Mouse (Mus musculus) heart, postnatal 0 days (tissue): Measurements from ENCODE around the gene Gen1. TPM values are rescaled to one million over a fixed set of nuclear protein-coding genes. Genes with fewer than 3 reads are reported as not detected.

Source experiments
- ATAC-seq: fragments of 200-750 bp; cut with Nextera tagmentation; 2 replicates; pipeline ENCODE4 v1.8.0; 2017; ENCODE audit warnings: low read depth, moderate number of reproducible peaks, moderate library complexity; ENCODE audit not compliant: insufficient read depth
- DNase-seq: peaks from one replicate; pipeline ENCODE4 v3.0.0-alpha.2; 2016; ENCODE audit warnings: low spot score
- H3K27ac ChIP-seq: fragments of 300-500 bp; sonication (generic); 2 replicates; pipeline ENCODE4 v1.5.1; 2014; ENCODE audit warnings: low read depth, mild to moderate bottlenecking
- H3K27me3 ChIP-seq: fragments of 300-500 bp; sonication (generic); 2 replicates; pipeline ENCODE4 v1.6.1; 2014; ENCODE audit warnings: low read length, mixed read lengths; ENCODE audit not compliant: control insufficient read depth, insufficient read depth
- H3K36me3 ChIP-seq: fragments of 300-500 bp; sonication (generic); replicated peaks from 2 replicates; pipeline ENCODE4 v1.6.1; 2014; ENCODE audit warnings: low read length, mixed read lengths; ENCODE audit not compliant: control insufficient read depth, insufficient read depth
- H3K4me1 ChIP-seq: fragments of 300-500 bp; sonication (generic); 2 replicates; pipeline ENCODE4 v1.6.1; 2014; ENCODE audit warnings: antibody characterized with exemption; ENCODE audit not compliant: control insufficient read depth, insufficient read depth
- H3K4me2 ChIP-seq: fragments of 300-500 bp; sonication (generic); 2 replicates; pipeline ENCODE4 v1.6.1; 2014; ENCODE audit warnings: low read depth, mild to moderate bottlenecking, low read length, moderate library complexity
- H3K4me3 ChIP-seq: fragments of 300-500 bp; sonication (generic); 2 replicates; pipeline ENCODE4 v1.5.1; 2014; ENCODE audit warnings: low read depth, low read length
- H3K9ac ChIP-seq: fragments of 300-500 bp; sonication (generic); replicated peaks from 2 replicates; pipeline ENCODE4 v1.6.1; 2014; ENCODE audit warnings: low read depth, low read length, mixed read lengths
- H3K9me3 ChIP-seq: fragments of 300-500 bp; sonication (generic); replicated peaks from 2 replicates; pipeline ENCODE4 v1.6.1; 2016; ENCODE audit warnings: low read length; ENCODE audit not compliant: control insufficient read depth
- CTCF ChIP-seq: IDR thresholded peaks from 2 replicates; pipeline ENCODE4 v1.5.1; 2016; ENCODE audit warnings: antibody characterized with exemption, control low read depth, low read depth
- EP300 ChIP-seq: IDR thresholded peaks from 2 replicates; pipeline ENCODE4 v1.6.1; 2016; ENCODE audit warnings: antibody characterized with exemption, low read depth
- WGBS: fragments of 180-500 bp; shearing (Covaris S2); extraction: QIAGEN DNeasy Blood & Tissue Kit; methylation state at CpG from one replicate; pipeline ENCODE4 v1.1.7; 2014; 5-methylcytosine and 5-hydroxymethylcytosine counted together
- polyA plus RNA-seq: library from polyadenylated mRNA; unstranded; fragments of >200 nt; fragmentation: Nextera tagmentation; extraction: Ambion mirVana; gene quantifications from 2 replicates; pipeline ENCODE4 v1.2.1, GENCODE M21; 2015
- total RNA-seq: library from RNA; depleted of rRNA; stranded (reverse); fragments of >200 nt; gene quantifications from 2 replicates; pipeline ENCODE4 v1.2.3, GENCODE M21; 2014; ENCODE audit warnings: low replicate concordance

Gene Gen1
- total and polyA plus RNA-seq, 2 experiments from 2014 or later: 1.5 to 4.5 TPM

- Histone ChIP-seq H3K9ac (no peak overlapping the region), H3K4me1 (no peaks in the 10 kb centered on the region), H3K4me2 (no peak overlapping the region), H3K4me3 (no peak overlapping the region), H3K36me3 (peaks cover 78% of the 10 kb centered on the region), H3K27ac (no peak overlapping the region), H3K9me3 (no peaks in the 10 kb centered on the region), H3K27me3 (no peaks in the 10 kb centered on the region)
- no peak for ATAC-seq
- 87% methylated on average over 2 of the region's 2 CpGs for WGBS
- TF ChIP-seq CTCF: no peak
- no peak for DNase-seq
Measured at GRCm38 (mm10) chr12:11286382-11286781, 20.8 kb upstream of the Gen1 start.

DNA sequence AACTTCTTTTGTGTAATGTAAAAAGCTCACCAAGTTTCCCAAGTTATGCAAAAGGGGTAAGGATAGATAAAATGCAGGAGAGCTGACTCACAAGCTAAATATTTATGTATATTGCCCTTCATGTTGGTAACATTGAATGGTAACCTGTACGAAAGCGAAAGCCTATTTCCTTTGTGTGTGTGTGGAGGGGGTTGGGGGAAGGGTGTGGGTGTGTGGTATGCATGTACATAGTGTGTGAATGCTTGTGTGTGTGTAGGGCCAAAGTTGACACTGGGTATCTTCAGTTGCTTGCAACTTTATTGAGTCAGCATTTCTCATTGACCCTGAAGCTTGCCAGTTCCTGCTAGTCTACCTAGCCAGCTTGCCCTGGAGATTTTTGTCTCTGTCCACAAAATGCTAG lies 16.0 kb upstream of the Gen1 start:
- Histone ChIP-seq H3K9ac (no peak overlapping the region), H3K4me1 (no peaks in the 10 kb centered on the region), H3K4me2 (no peak overlapping the region), H3K27ac (no peak overlapping the region), H3K36me3 (peaks cover 73% of the 10 kb centered on the region), H3K9me3 (no peaks in the 10 kb centered on the region), H3K27me3 (no peaks in the 10 kb centered on the region), H3K4me3 (no peak overlapping the region)
- ATAC-seq: no peak
- DNase-seq: no peak
- 0 out of 2 replicates have a peak, but pooled peaks have one; percentile 1 for TF ChIP-seq CTCF
- no peak for TF ChIP-seq EP300
- WGBS: 90% methylated on average over 2 of the region's 2 CpGs

DNA sequence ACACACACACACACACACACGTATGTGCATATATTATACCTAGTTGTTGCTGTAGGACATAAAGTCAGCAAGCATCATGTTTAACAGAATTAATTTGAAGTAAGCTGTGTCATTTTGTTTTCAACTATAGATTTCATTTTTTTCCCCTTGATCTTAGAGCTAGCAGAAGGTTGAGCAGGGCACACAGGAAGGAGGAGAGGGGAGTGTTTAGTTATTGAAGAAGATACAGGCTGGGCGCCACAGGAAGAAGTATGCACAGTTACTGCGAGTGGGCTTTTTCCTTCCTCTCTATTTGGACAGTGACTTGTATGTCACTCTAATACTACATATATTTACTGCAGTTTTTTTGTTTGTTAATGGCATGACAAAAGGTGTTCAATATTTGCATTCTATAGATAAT lies 14.3 kb upstream of the Gen1 start:
- Histone ChIP-seq H3K27me3 (no peaks in the 10 kb centered on the region), H3K4me2 (no peak overlapping the region), H3K4me1 (no peaks in the 10 kb centered on the region), H3K27ac (no peak overlapping the region), H3K9ac (no peak overlapping the region), H3K9me3 (no peaks in the 10 kb centered on the region), H3K36me3 (peaks cover 66% of the 10 kb centered on the region), H3K4me3 (no peak overlapping the region)
- WGBS: 86% methylated on average over 3 of the region's 3 CpGs
- ATAC-seq (no peak), DNase-seq (no peak)
- TF ChIP-seq CTCF: no peak
- no peak for TF ChIP-seq EP300

DNA sequence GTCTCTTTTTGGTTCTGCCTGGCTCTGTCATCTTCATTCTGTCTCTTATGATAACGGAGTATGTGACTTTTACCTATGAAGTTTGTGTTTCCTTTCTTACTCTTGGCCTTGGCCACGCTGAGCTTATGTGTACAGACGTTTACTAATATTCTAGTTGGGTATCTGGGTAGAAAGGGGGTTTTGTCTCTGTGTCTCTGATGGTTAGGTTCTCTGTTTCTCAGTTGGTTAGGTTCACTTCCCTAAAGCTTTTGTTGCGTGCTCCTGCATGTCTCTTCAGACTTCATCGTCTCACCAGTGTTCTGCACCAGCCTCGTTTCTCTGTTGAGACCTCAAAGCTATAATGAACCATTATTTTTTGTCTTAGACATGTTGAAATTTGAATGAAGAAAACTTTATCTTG lies 11.6 kb upstream of the Gen1 start:
- TF ChIP-seq EP300: no peak
- no peaks in the 10 kb centered on the region for H3K4me1 ChIP-seq

GRCm38 (mm10) chr12:11276632-11277031 lies 11.0 kb upstream of the Gen1 start:
- 97% methylated on average over 2 of the region's 2 CpGs for WGBS
- no peak for ATAC-seq
- Histone ChIP-seq H3K4me2 (no peak overlapping the region), H3K9me3 (no peaks in the 10 kb centered on the region), H3K36me3 (peaks cover 64% of the 10 kb centered on the region), H3K27ac (no peak overlapping the region), H3K9ac (no peak overlapping the region), H3K4me3 (no peak overlapping the region), H3K27me3 (no peaks in the 10 kb centered on the region), H3K4me1 (no peaks in the 10 kb centered on the region)
- no peak for DNase-seq
- TF ChIP-seq CTCF (no peak), EP300 (no peak)

More for the DNA sequence above, 11.6 kb upstream of the Gen1 start:
- H3K9me3 ChIP-seq: no peaks in the 10 kb centered on the region
- WGBS: 86% methylated on average over 6 of the region's 6 CpGs
- H3K9ac ChIP-seq: no peak overlapping the region
- H3K36me3 ChIP-seq: peaks cover 67% of the 10 kb centered on the region
- no peak overlapping the region for H3K4me2 ChIP-seq
- ATAC-seq (no peak), DNase-seq (no peak)
- no peak overlapping the region for H3K27ac ChIP-seq
- H3K27me3 ChIP-seq: no peaks in the 10 kb centered on the region
- no peak overlapping the region for H3K4me3 ChIP-seq

GRCm38 (mm10) chr12:11273185-11273584 lies 7.6 kb upstream of the Gen1 start:
- TF ChIP-seq CTCF: no peak
- TF ChIP-seq EP300: no peak
- Histone ChIP-seq H3K4me2 (no peak overlapping the region), H3K27ac (no peak overlapping the region), H3K9ac (no peak overlapping the region), H3K4me3 (no peak overlapping the region), H3K4me1 (no peaks in the 10 kb centered on the region), H3K36me3 (peaks cover 40% of the 10 kb centered on the region), H3K9me3 (no peaks in the 10 kb centered on the region), H3K27me3 (no peaks in the 10 kb centered on the region)
- WGBS: 18% methylated on average over 1 of the region's 1 CpGs
- ATAC-seq: no peak
- DNase-seq: no peak
